8 mouse cellular contexts compared by ENCODE assay signal in genomic region chr1:165120349-165120898, GRCm38 (mm10). TPM values are rescaled to one million over a fixed set of nuclear protein-coding genes. Genes with fewer than 3 reads are reported as not detected.
DNase-seq lines count a peak whose midpoint lies in the region; ATAC-seq lines count a peak whose summit lies in the region.

No protein-coding gene starts in this region.

- peak; percentile 83 to 90 for DNase-seq in adrenal gland, adult 18-20 months (ENCODE audit: low spot score in 2 of 2)
- peak; percentile 86 for DNase-seq in embryo, embryonic 10.5 days (ENCODE audit: low spot score)
- DNase-seq in gastrocnemius, postnatal 14 days: peak; percentile 88
- peak; percentile 91 to 95 for DNase-seq in left cerebral cortex, postnatal 14 days (ENCODE audit: low spot score in 2 of 2)
- DNase-seq in mesoderm, embryonic 11.5 days (ENCODE audit: low read depth, low spot score): peak; percentile 88
- peak; percentile 94 for DNase-seq in right cerebral cortex, postnatal 14 days
- DNase-seq in urinary bladder, postnatal 25 days (ENCODE audit: low spot score): peak; percentile 89

- ATAC-seq in inflammation-experienced regulatory T-cells, adult 6 months: peak; percentile 95

- intact Hi-C loops in gastrocnemius, postnatal 14 days (cut with DNase I; ENCODE audit: low total_unique reads): loop anchor here (5.0 kb wide), 1 partner anchor 803 kb away; no protein-coding TSS in a partner anchor
- intact Hi-C loops in left cerebral cortex, postnatal 14 days (cut with DNase I): loop anchor here (2.0 to 5.0 kb wide), 2 partner anchors 223 to 802 kb away; no protein-coding TSS in a partner anchor

RNA-seq across cellular contexts. Expression of gene Tbx19, which starts 40.1 kb away (rescaled TPM):
- total RNA-seq in adrenal gland, adult 18-20 months (2021): not detected
- total RNA-seq in gastrocnemius, postnatal 14 days (2021): not detected
- not detected for polyA plus RNA-seq in inflammation-experienced regulatory T-cells, adult 6 months (2017; shearing (Covaris generic))
- total RNA-seq in left cerebral cortex, postnatal 14 days (2021): not detected

Comparison
In these comparisons a context has a peak if more than half of its experiments do, and no peak if none do; other contexts are left out.
1. Peak in every context shown above with its lines: DNase-seq and ATAC-seq.